Mouse (Mus musculus): ENCODE measurements around the gene Zdhhc14.

- TF ChIP-seq POLR2A (IDR thresholded peaks at IDR 0.05; ENCODE audit: insufficient read length, low read depth) (no peak), USF1 (IDR thresholded peaks at IDR 0.05; ENCODE audit: low read depth) (no peak), MYOG (IDR thresholded peaks at IDR 0.05; ENCODE audit: control insufficient read depth in 1 of 3, insufficient read depth in 1 of 3, insufficient read length in 2 of 3, low read depth in 2 of 3) (no peak)
These were observed 58.8 kb downstream of the Zdhhc14 start for GRCm38 (mm10) chr17:5551136-5551535.
